Mouse (Mus musculus): ENCODE data around the gene Gm17268.

- TF ChIP-seq GATA1 (IDR thresholded peaks at IDR 0.05; ENCODE audit: borderline replicate concordance, low read length): no peak
- TF ChIP-seq FLI1 (IDR thresholded peaks at IDR 0.05; ENCODE audit: low read length): no peak
Observed at GRCm38 (mm10) chr11:82032678-82033344, 5.6 kb downstream of the Gm17268 start.
